Mouse (Mus musculus): ENCODE measurements around the gene Fryl.
"Not testable (repeated sequence)": the region's sequence is repeated elsewhere in the genome, so short reads cannot be mapped to it uniquely, and the experiment has no call there.

DNA sequence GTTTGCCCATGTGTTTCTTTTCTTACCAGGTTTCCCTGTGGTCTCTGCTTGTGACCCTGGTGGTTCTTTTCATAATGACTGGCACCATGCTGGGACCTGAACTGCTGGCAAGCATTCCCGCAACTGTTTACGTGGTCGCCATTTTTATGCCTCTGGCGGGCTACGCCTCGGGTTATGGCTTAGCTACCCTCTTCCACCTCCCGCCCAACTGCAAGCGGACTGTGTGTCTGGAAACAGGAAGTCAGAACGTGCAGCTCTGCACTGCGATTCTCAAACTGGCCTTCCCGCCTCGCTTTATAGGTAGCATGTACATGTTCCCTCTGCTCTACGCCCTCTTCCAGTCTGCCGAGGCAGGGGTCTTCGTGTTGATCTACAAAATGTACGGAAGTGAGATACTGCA, 244.6 kb downstream of the Fryl start:
- TF ChIP-seq POLR2A (IDR thresholded peaks at IDR 0.05; ENCODE audit: borderline replicate concordance, extremely low read depth, low read depth, low read length); CTCF (IDR thresholded peaks at IDR 0.05; ENCODE audit: insufficient read depth, low read length): not testable (repeated sequence)
